Mouse (Mus musculus): ENCODE measurements around the gene Yipf1. TPM values are rescaled to one million over a fixed set of nuclear protein-coding genes. Genes with fewer than 3 reads are reported as not detected.

Gene Yipf1
- total RNA-seq (2023) = 51.2 and 54.1 TPM in 2 replicates

GRCm38 (mm10) chr4:107313690-107314478, at the start of gene Yipf1:
TSS of gene Yipf1 (plus strand) at chr4:107314363.

DNA sequence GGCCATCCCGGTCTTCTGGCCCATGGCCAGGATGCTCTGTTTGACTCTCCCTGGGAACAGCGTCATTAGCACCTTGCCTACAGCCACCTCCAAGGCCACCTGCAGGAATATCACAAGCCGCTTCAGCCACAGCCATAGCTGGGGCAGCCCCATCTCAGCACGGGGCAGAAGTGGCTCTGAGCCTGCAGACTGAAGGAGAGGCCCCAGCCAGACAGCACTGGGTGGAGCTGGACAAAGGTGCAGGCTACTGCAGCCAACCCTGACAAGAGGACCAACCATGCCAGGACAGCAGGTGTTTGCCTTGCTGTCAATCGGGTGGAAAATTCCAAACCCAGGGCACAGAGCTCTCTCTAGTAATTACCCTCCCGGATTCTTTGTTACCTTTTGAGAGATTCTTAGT, 7.2 kb upstream of the Yipf1 start, which contains the start of gene Dio1:
Gene Dio1, minus strand, starts transcription at position 204 of the 400 bp plus-strand sequence.

GRCm38 (mm10) chr4:107367567-107368314, 53.6 kb downstream of the Yipf1 start, which contains the start of gene Ndc1:
TSS of gene Ndc1 (plus strand) at chr4:107367784.

Other genes starting within 250 kb of the Yipf1 start
- 21.9 and 35.1 TPM in 2 replicates for gene Mrpl37, start 247.5 kb upstream of the Yipf1 start, total RNA-seq (2023)
- gene Cyb5rl, start 247.4 kb upstream of the Yipf1 start, total RNA-seq (2023) = 2.1 and 2.8 TPM in 2 replicates
- gene Cdcp2, start 217.5 kb upstream of the Yipf1 start, total RNA-seq (2023) = not detected in 2 replicates
- gene Tmem59, start 136.0 kb upstream of the Yipf1 start, total RNA-seq (2023) = 138 and 152 TPM in 2 replicates
- gene Tceanc2, start 135.2 kb upstream of the Yipf1 start, total RNA-seq (2023) = 27.1 and 34.5 TPM in 2 replicates
- gene Ldlrad1, start 105.2 kb upstream of the Yipf1 start, total RNA-seq (2023) = not detected in 2 replicates
- 9.4 and 14.2 TPM in 2 replicates for gene Lrrc42, start 60.8 kb upstream of the Yipf1 start, total RNA-seq (2023)
- gene Hspb11, start 60.8 kb upstream of the Yipf1 start, total RNA-seq (2023) = 4.5 and 6.3 TPM in 2 replicates
- gene Dio1, start 7.2 kb upstream of the Yipf1 start, total RNA-seq (2023) = not detected in 2 replicates
- gene Ndc1, start 53.4 kb downstream of the Yipf1 start, total RNA-seq (2023) = 15.4 and 15.6 TPM in 2 replicates
- 0.82 TPM in 1 of 2 replicates, not detected in the other for gene Glis1, start 120.2 kb downstream of the Yipf1 start, total RNA-seq (2023)